Mouse (Mus musculus): ENCODE data around the gene Zfp105.

Zfp105 gene

DNA sequence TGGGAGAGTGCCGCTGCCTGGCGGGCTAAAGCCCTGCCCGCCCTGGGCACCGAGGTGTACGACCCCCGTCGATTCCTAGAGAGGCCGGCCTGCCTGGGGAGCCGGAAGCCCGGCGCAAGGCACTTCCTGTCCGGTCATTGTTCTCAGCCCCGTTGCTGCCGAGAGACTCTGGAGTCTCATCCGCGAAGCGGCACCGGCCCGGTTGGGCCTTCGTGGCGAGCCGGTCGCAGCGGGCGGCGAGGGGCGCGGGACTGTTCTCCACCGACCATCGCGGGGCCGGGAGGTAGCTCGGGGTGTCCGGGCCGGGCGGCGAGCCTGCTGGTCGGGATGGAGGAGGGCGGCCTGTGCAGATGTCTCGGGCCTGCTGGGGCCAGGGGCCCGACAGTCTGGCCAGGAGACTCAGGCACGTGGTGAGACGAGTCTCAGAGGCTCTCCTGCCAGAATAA lies at the start of gene Zfp105:
TSS of gene Zfp105 (plus strand) at position 137 of the 446 bp plus-strand sequence.
- peak; percentile 83 for DNase-seq (ENCODE audit: low spot score)

DNA sequence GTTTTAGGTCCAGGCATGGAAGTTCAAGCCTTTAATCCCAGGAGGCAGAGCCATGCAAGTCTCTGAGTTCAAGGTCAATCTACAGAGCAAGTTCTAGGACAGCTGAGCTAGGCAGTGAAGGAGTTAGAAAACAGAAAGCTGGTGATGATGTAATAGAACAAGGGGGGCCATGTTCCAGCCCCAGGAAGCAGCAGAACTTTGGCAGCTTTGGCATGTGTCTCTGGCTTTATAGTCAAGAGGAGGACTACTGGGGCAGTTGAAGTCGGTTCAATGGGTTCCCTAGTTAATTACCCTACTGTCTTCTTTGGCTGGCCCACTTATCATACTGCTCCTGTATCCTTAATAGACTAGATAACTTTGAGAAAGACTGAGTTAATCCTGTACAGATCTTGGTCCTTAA lies 48.2 kb upstream of the Zfp105 start:
- no peak for DNase-seq (ENCODE audit: low spot score)

DNA sequence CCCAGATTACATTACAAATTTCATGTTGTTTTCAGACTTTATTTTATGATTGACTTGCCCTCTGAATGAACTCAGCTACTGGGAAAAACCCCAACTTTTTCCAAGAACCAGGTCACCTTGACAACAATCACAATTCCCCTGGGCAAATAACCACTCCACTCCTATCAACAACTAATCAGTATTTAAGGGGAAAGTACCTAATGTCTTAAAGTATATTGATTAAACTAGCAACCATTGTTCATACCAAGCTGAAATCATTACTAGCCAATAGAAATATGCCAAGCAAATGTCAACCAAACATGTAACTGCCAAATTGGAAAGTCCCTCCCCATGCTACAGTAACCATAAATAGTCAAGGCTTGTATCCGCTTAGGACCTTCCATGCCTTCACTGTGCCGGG lies 47.7 kb upstream of the Zfp105 start:
- DNase-seq (ENCODE audit: low spot score), result no peak

DNA sequence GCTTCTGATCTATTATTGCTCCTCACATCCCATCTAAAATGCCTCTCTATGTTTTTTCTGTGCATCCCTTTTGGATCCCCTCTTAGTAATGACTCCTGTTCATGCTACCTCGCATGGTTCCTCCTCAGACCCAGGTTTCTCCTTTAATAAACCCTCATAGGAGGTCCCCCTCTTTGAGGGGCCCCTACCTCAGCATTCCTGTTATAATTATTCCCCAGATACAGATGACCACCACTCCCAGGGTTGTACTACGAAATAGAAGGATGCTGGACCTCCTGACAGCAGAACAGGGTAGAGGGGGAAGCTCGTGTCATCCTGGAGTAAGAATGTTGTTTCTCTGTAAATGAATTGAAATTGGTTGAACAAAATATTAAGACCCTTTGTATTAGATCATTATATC lies 37.5 kb upstream of the Zfp105 start, which contains the start of gene Zkscan7:
TSS of gene Zkscan7 (plus strand) at position 301 of the 400 bp plus-strand sequence.
- no peak for DNase-seq (ENCODE audit: low spot score)

DNA sequence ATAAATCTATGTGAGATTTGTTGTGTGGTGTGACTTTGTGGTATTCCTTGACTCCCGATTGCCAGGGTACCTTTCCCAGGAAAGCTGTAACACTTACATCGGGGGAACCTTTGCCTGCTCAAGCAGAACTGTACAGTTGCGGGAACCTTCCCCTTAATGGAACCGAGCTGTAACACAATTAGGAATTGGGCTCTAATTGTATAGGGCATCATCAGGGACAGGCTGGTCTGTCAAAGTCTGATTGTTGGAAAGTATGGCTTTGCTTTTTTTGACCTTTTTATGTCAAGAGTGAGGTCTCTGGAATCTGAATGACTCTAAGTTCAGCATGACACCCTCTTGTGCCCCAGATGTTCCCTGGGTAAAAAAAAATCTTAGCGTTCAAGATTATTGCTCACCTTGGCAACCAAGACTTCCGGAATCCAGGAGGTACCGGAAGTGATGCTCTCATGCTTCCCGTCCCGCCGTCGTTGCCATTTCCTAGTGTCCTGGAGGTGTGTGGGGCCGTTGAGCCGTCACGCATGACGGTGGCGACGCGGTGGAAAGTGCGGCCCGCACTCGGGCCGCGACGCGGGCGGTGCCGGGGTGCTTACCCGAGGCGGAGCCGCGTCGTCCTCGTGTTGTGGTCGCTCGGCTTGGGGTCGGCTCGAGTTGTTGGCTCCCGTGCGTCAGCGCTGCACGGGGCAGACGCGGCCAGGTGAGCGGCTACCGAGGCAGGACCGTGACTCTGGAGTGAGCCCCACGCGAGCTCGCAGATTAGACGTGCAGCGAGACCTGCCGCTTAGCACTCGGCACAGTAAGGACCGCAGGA lies 36.3 kb upstream of the Zfp105 start:
- peak; percentile 82 for DNase-seq (ENCODE audit: low spot score)

DNA sequence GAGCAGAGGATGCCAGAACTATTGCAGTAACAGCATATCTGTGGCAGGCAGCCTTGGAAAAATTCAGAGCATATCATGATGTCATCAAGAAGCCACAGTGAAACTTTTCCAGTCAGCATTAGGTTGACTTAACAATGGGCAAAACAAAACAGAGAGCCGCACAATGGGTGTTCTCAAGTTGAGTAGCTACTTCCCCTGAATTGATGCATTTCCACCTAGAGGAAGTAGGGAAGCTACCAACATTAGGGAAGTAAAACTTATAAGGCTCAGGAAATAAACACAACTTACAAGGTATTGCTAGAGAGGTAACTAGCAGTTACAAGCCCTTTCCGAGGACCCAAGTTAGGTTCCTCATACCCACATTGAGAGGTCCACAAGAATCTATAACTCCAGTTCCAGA lies 21.8 kb upstream of the Zfp105 start:
- no peak for DNase-seq (ENCODE audit: low spot score)

DNA sequence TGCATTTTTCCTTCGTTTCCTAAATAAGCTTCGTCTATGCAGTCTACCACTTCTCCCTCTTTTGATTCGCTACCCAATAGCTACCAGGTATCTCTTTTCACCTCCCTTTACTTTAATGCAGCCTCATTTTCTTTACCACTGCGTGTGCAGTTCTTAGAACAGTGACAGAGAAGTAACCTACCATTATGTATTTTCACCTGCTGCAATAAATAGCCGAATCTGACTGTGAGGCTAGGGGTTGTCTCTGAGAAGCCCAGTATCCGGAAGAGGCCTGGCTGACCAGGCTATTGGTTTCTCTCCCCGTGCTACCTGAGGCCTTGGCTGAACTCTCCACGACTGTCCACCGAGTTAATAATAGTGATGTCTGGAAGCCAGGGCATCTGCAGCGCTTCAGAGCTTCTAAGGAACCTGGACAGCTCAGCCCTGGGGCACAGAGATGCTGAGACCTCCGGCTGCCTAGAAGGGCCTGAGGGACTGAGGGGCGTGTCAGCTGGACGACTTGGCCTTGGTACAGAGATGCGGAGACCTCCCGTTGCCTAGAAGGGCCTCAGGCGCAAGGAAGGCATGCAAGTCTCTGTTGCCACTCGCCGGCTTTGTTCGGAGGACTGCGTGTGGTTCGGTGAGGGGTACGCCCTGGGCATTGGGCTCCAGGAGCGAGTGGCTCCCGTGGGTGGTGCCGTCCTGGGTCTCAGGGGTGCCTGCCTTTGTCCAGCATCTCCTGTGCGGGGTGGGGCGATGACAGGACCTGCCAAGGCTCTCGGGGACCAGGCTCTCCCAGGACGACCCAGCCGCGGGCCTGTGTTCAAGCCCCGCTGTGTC lies 19.9 kb upstream of the Zfp105 start:
- DNase-seq (ENCODE audit: low spot score), result peak; percentile 91

DNA sequence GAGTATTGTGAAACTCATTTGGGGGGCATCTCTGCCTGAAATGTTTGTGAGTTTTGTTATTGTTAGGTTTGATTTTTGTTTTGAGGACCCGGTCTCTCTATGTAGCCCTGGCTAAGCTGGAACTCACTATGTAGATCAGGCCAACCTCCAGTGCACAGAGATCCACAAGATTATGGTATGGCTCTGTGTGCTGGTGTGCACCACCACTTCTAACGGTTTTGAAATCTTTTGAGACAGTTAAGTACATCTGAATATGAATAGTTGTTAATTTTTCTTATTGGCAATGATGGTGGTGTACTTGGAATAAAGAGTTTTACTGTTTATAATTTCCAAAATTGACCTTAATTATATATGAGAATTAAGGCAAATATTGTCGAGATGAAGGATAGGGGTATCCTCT lies 436 bp upstream of the Zfp105 start:
- no peak for DNase-seq (ENCODE audit: low spot score)

DNA sequence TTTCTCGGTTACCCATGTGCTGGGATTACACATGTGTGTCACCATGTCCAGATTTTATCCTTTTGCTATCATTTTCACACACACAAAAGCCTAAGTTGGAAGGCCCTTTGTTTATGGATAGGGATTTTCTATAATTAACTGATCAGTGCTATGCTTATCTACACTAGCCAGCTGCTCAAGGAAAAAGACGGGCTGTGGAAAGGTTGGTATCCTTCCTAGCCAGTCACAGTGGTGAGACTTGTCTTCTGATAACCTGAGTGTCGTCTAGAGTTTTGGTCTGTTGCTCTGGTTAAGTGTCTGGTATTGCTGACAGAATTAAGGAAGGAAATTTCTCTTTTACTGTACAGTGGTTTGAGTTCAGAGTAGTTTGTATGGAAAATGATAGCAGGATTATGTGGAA lies 6.0 kb downstream of the Zfp105 start:
- no peak for DNase-seq (ENCODE audit: low spot score)

DNA sequence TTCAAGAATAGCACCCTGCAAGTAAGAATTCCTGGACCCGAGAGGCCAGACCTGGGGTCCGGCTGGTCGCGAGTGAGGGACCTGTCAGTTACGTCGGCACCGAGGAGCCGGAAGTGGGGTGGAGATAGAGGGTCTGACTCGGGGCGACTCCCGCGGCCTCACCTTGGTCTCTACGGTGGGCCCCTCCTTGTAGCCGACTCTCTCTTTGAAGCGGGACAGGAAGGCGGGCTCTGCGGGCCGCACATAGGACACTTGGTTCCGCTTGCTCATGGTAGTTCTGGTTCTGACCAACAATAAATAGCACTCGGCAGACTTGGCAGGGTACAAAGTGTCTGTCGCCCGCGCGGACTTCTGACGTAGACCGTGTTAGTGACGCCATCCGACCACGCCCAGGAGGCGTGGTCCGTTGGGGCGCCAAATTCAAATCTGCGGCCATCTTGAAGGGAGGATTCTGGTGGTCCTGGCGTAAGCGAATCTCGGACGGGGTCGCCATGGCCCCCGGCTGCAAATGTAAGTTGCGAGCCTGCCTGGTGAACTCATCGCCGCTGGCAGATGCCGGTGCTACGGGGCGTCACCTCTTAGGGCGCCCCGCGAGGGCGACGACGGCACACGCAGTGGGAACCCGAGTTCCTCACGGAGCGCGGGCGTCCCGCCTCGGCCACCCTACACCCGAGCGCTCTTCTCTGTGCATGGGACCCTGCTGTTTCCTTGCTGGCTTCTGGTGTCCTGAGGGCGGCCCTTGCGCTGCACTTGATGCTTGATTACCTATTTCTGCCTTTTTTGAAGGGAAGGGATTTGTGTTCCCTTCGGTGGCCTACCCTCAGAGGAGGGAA lies 28.0 kb downstream of the Zfp105 start, which contains the start of the genes 1110059G10Rik and Kif15:
TSS of gene 1110059G10Rik (minus strand) at position 358 of the 833 bp plus-strand sequence.
TSS of gene Kif15 (plus strand) at position 404 of the 833 bp plus-strand sequence.
- DNase-seq (ENCODE audit: low spot score), result peak; percentile 95

Measured in MN1 (cell line).